Mouse (Mus musculus): ENCODE measurements around the gene Ak3. TPM values are rescaled to one million over a fixed set of nuclear protein-coding genes. Genes with fewer than 3 reads are reported as not detected.

The Ak3 gene
- polyA plus RNA-seq (2015; fragmentation: Illumina TruSeq; extraction: RNeasy Lipid Tissue Mini Kit (QIAGEN cat#74804); ENCODE audit: insufficient read depth, low read depth, low replicate concordance), result 24.1 TPM

GRCm38 (mm10) chr19:29047334-29048170 is at the start of gene Ak3:
Gene Ak3, minus strand, starts transcription at chr19:29047961.

GRCm38 (mm10) chr19:28990194-28990589 is 57.6 kb downstream of the Ak3 start, which contains the start of gene Cdc37l1:
Gene Cdc37l1, plus strand, starts transcription at chr19:28990352.

Other genes starting within 250 kb of the Ak3 start
- gene Slc1a1, start 212.9 kb downstream of the Ak3 start, polyA plus RNA-seq (2015; fragmentation: Illumina TruSeq; extraction: RNeasy Lipid Tissue Mini Kit (QIAGEN cat#74804); ENCODE audit: insufficient read depth, low read depth, low replicate concordance), result 0.20 TPM
- 3.9 TPM for gene Plpp6, start 84.0 kb downstream of the Ak3 start, polyA plus RNA-seq (2015; fragmentation: Illumina TruSeq; extraction: RNeasy Lipid Tissue Mini Kit (QIAGEN cat#74804); ENCODE audit: insufficient read depth, low read depth, low replicate concordance)
- 1.4 TPM for gene 4430402I18Rik, start 80.2 kb downstream of the Ak3 start, polyA plus RNA-seq (2015; fragmentation: Illumina TruSeq; extraction: RNeasy Lipid Tissue Mini Kit (QIAGEN cat#74804); ENCODE audit: insufficient read depth, low read depth, low replicate concordance)
- 9.5 TPM for gene Cdc37l1, start 57.6 kb downstream of the Ak3 start, polyA plus RNA-seq (2015; fragmentation: Illumina TruSeq; extraction: RNeasy Lipid Tissue Mini Kit (QIAGEN cat#74804); ENCODE audit: insufficient read depth, low read depth, low replicate concordance)
- 4.0 TPM for gene Rcl1, start 53.4 kb upstream of the Ak3 start, polyA plus RNA-seq (2015; fragmentation: Illumina TruSeq; extraction: RNeasy Lipid Tissue Mini Kit (QIAGEN cat#74804); ENCODE audit: insufficient read depth, low read depth, low replicate concordance)
- gene Jak2, start 203.9 kb upstream of the Ak3 start, polyA plus RNA-seq (2015; fragmentation: Illumina TruSeq; extraction: RNeasy Lipid Tissue Mini Kit (QIAGEN cat#74804); ENCODE audit: insufficient read depth, low read depth, low replicate concordance), result 4.5 TPM